Mouse (Mus musculus): Measurements from ENCODE around the gene 4921504E06Rik.

The 4921504E06Rik gene

DNA sequence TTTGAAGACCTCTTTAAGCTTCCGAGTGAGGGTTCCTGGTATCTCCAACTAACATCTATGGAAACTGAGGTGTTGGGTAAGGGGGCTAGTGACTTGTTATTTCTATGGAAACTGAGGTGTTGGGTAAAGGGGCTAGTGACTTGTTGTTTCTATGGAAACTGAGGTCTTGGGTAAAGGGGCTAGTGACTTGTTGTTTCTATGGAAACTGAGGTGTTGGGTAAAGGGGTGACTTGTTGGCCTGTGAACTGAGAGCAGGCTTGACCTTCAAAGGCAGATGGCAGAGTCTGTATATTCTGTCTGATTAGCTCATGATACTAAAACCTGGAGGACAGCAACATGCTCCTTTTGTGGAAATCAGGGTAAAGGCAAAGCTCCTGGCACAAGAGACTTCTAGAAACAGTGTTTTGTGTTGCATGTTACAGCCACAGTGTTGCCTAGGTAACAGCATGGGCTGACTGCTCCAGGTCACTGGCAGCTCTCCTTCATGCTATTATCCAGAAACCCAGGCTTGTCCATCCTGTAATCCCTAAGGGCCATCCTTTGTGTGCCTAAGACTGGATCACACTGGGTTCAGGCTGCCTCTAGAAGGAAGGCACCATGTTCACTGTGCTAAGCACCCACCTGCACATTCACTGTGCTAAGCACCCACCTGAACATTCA lies 133.9 kb downstream of the 4921504E06Rik start:
- DNase-seq (ENCODE audit: low spot score in 2 of 2): no peak

DNA sequence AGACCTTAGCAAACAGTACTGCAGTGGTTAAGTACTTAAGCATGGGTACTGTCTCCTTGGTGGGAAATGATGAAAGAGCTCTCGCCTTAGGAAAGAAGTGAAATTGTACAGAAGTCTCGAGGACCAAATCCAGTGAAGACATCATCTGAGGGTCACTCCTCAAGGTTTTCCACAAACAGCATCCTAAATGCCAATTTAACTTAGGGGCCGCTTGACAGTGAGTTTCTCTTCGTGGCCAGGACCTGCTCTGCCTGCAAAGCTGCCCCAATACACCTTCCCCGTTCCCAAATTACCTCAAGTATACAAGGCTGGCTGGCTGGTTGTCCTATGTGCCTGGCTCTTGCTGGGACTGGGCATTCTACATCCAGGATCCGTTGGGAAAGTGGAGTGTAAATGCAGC lies 137.6 kb downstream of the 4921504E06Rik start:
- no peak for DNase-seq (ENCODE audit: low spot score in 2 of 2)

DNA sequence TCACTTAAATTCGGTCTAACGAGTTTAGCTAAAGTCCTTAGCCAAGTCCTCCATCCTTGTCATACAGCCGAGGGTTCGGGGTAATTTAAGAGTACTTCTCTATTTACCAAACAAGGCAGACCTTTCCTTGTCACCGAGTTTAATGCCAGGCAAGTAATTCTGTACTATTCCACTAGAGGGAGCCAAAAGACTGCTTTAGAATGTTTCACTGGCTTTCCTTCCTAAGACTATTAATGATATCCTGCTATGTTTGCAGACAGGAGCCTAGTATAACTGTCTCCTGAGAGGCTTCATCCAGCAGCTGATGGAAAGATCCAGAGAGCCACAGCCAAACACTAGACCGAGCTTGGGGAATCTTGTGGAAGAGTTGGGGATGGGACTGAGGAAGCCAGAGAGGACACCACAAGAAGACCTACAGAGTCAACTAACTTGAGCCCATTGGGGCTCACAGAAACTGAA lies 138.6 kb downstream of the 4921504E06Rik start:
- peak in 1 of 2 experiments; percentile 10 for DNase-seq (ENCODE audit: low spot score in 2 of 2)

DNA sequence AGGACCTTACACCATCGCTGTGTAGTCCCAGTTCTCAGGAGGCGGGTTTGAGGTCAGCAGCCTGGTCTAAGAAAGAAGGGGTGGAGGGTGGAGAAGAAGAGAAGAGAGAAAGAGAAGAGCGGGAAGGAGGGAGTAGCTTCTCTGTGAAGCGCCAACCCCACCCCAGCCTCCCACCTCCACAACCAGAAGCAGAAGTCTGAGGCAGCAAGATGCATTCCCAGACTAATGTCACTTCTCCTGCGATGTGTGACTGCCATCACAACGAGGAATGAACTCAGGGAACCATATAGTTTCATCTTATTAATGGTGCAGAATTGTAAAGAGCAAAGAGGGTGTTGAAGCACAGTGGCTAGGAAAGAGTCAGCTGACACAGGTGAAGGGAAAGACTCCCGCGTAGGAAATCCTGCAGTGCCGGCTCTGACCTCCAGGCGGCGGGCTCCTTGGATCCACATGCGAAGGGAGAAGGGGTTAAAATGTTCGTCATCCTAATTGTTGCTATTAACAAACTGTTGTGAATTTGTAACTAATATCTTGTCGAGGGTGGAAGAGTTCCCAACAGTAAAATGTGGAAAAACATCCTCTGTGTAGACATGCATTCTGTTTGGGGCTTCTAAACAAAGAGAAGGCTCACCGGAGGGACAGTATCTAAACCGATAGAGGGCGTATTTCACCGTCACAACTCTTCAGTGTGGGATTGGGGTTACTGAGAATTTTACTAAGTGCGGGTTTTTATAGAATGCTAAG lies 139.3 kb downstream of the 4921504E06Rik start:
- peak; percentile 53 to 78 for DNase-seq (ENCODE audit: low spot score in 2 of 2)

Data from spleen, postnatal 10 days (tissue).